Mouse (Mus musculus) gastrocnemius, adult 2 months (tissue): ENCODE data around the gene Cyp2b13. TPM values are rescaled to one million over a fixed set of nuclear protein-coding genes. Genes with fewer than 3 reads are reported as not detected.
"Not testable (repeated sequence)": the region's sequence is repeated elsewhere in the genome, so short reads cannot be mapped to it uniquely, and the experiment has no call there.

Experiments
- DNase-seq: peaks from one replicate; pipeline ENCODE4 v3.0.0; 2022
- H3K27ac ChIP-seq: fragments of 200-600 bp; 2 replicates; pipeline ENCODE4 v1.8.1; 2022; ENCODE audit warnings: mild to moderate bottlenecking
- H3K4me3 ChIP-seq: fragments of 200-600 bp; 2 replicates; pipeline ENCODE4 v1.8.1; 2022; ENCODE audit warnings: mild to moderate bottlenecking, moderate library complexity
- CTCF ChIP-seq: fragments of 200-600 bp; IDR thresholded peaks from 2 replicates; pipeline ENCODE4 v1.8.1; 2022; ENCODE audit warnings: antibody characterized with exemption, mild to moderate bottlenecking, moderate library complexity
- intact Hi-C: fragments of 180-260 bp; cut with DNase I; formaldehyde crosslinking; loops from one replicate; pipeline ENCODE4 v1.15.1; 2025
- long read RNA-seq, 2 experiments: library from polyadenylated mRNA; stranded (forward); transcript quantifications; one replicate each; pipeline ENCODE4 v2.0.0; 2021
- total RNA-seq, 2 experiments: library from RNA; stranded (reverse); gene quantifications; 2 replicates each; pipeline ENCODE4 v1.2.3; 2021

Cyp2b13 gene
- not detected for total RNA-seq
- long read RNA-seq, experiment 1, partial matches to known transcripts = 0 of 1 reads
- long read RNA-seq, experiment 1, other reads (novel, unspliced or antisense) = 1 of 1 reads
- long read RNA-seq, experiment 2, partial matches to known transcripts = 0 of 1 reads
- long read RNA-seq, experiment 2, other reads (novel, unspliced or antisense) = 1 of 1 reads

- H3K27ac ChIP-seq, H3K4me3 ChIP-seq, intact Hi-C loops, DNase-seq: not testable (repeated sequence)
Measured at GRCm38 (mm10) chr7:26061197-26061596, at the start of gene Cyp2b13. TSS of gene Cyp2b13 (plus strand) at chr7:26061497.

GRCm38 (mm10) chr7:26019814-26020332 lies 41.4 kb upstream of the Cyp2b13 start:
- intact Hi-C loops, DNase-seq, H3K27ac ChIP-seq: not testable (repeated sequence)

GRCm38 (mm10) chr7:26054885-26055630 lies 6.2 kb upstream of the Cyp2b13 start:
- intact Hi-C loops, H3K27ac ChIP-seq, DNase-seq, H3K4me3 ChIP-seq: not testable (repeated sequence)

More at GRCm38 (mm10) chr7:26019814-26020332, 41.4 kb upstream of the Cyp2b13 start:
- not testable (repeated sequence) for H3K4me3 ChIP-seq

GRCm38 (mm10) chr7:26071677-26072076 lies 10.4 kb downstream of the Cyp2b13 start:
- H3K4me3 ChIP-seq, intact Hi-C loops: not testable (repeated sequence)

GRCm38 (mm10) chr7:26082595-26082994 lies 21.3 kb downstream of the Cyp2b13 start:
- DNase-seq = no peak
- intact Hi-C loops = no loop called here
- TF ChIP-seq CTCF = no peak
- Histone ChIP-seq H3K4me3 (no peak overlapping the region), H3K27ac (no peak overlapping the region)

More at GRCm38 (mm10) chr7:26071677-26072076, 10.4 kb downstream of the Cyp2b13 start:
- H3K27ac ChIP-seq, DNase-seq: not testable (repeated sequence)

GRCm38 (mm10) chr7:26087391-26087790 lies 26.1 kb downstream of the Cyp2b13 start:
- no peak for TF ChIP-seq CTCF
- intact Hi-C loops = no loop called here
- DNase-seq = no peak
- Histone ChIP-seq H3K4me3 (no peak overlapping the region), H3K27ac (no peak overlapping the region)

- H3K4me3 ChIP-seq, DNase-seq, H3K27ac ChIP-seq, intact Hi-C loops: not testable (repeated sequence)
Measured at GRCm38 (mm10) chr7:26088578-26088977, 27.3 kb downstream of the Cyp2b13 start.

- intact Hi-C loops, H3K27ac ChIP-seq, H3K4me3 ChIP-seq, DNase-seq: not testable (repeated sequence)
Measured at GRCm38 (mm10) chr7:26139623-26140022, 78.3 kb downstream of the Cyp2b13 start.

- intact Hi-C loops, H3K27ac ChIP-seq, DNase-seq, H3K4me3 ChIP-seq: not testable (repeated sequence)
Measured at GRCm38 (mm10) chr7:26143657-26144056, 82.4 kb downstream of the Cyp2b13 start.

Other genes starting within 250 kb of the Cyp2b13 start
- gene Cyp2s1, start 244.6 kb upstream of the Cyp2b13 start, total RNA-seq = under 1 TPM; 0.10 to 0.56 TPM
- gene Cyp2b10, start 163.9 kb upstream of the Cyp2b13 start, total RNA-seq = not detected
- gene Cyp2b9, start 111.9 kb downstream of the Cyp2b13 start, total RNA-seq = not detected
- not detected for gene Vmn1r184, start 198.8 kb downstream of the Cyp2b13 start, total RNA-seq
- not detected for gene Cyp2a4, start 245.7 kb downstream of the Cyp2b13 start, total RNA-seq